Mouse (Mus musculus) cerebellum, adult (tissue): ENCODE results near the gene Gm136.
"Not testable (repeated sequence)": the region's sequence is repeated elsewhere in the genome, so short reads cannot be mapped to it uniquely, and the experiment has no call there.

Experiments
- ATAC-seq: cut with Nextera tagmentation; 2 replicates; pipeline ENCODE4 v1.9.2; 2017; ENCODE audit warnings: mild to moderate bottlenecking, moderate library complexity, mixed read lengths; ENCODE audit not compliant: insufficient number of reproducible peaks, low FRiP score, low TSS enrichment

The Gm136 gene

GRCm38 (mm10) chr4:34756163-34756562 lies at the start of gene Gm136:
TSS of gene Gm136 (minus strand) at chr4:34756263.
- ATAC-seq = no peak

GRCm38 (mm10) chr4:34801166-34802034 lies 45.3 kb upstream of the Gm136 start:
- ATAC-seq = no peak

- ATAC-seq = no peak
Observed at GRCm38 (mm10) chr4:34798005-34798404, 41.9 kb upstream of the Gm136 start.

- ATAC-seq = no peak
Observed at GRCm38 (mm10) chr4:34797294-34797983, 41.4 kb upstream of the Gm136 start.

GRCm38 (mm10) chr4:34796294-34796693 lies 40.2 kb upstream of the Gm136 start:
- ATAC-seq = no peak

GRCm38 (mm10) chr4:34786476-34786875 lies 30.4 kb upstream of the Gm136 start:
- no peak for ATAC-seq

GRCm38 (mm10) chr4:34785646-34786045 lies 29.6 kb upstream of the Gm136 start:
- no peak; the same call in 1 of the 2 replicates for ATAC-seq

GRCm38 (mm10) chr4:34784865-34785264 lies 28.8 kb upstream of the Gm136 start:
- ATAC-seq = no peak

GRCm38 (mm10) chr4:34782730-34783129 lies 26.7 kb upstream of the Gm136 start:
- no peak for ATAC-seq

GRCm38 (mm10) chr4:34777677-34778527 lies 21.8 kb upstream of the Gm136 start, which contains the start of gene Smim8:
TSS of gene Smim8 (minus strand) at chr4:34778423.
- ATAC-seq = peak; percentile 100

- ATAC-seq = no peak
Observed at GRCm38 (mm10) chr4:34771652-34772371, 15.7 kb upstream of the Gm136 start.

- ATAC-seq = no peak
Observed at GRCm38 (mm10) chr4:34749236-34749635, 6.8 kb downstream of the Gm136 start.

GRCm38 (mm10) chr4:34734461-34734860 lies 21.6 kb downstream of the Gm136 start:
- ATAC-seq = no peak

GRCm38 (mm10) chr4:34733415-34733814 lies 22.6 kb downstream of the Gm136 start:
- not testable (repeated sequence) for ATAC-seq

GRCm38 (mm10) chr4:34729851-34730341 lies 26.2 kb downstream of the Gm136 start, which contains the start of gene Cfap206:
TSS of gene Cfap206 (minus strand) at chr4:34730206.
- ATAC-seq = peak; percentile 85

GRCm38 (mm10) chr4:34725710-34726109 lies 30.4 kb downstream of the Gm136 start:
- ATAC-seq = not testable (repeated sequence)

GRCm38 (mm10) chr4:34724306-34724705 lies 31.8 kb downstream of the Gm136 start:
- no peak for ATAC-seq

- ATAC-seq = no peak
Observed at GRCm38 (mm10) chr4:34723186-34723585, 32.9 kb downstream of the Gm136 start.

- ATAC-seq = no peak
Observed at GRCm38 (mm10) chr4:34720127-34720895, 35.8 kb downstream of the Gm136 start.
